Mouse (Mus musculus) cerebellum, adult 11-12 months (tissue): ENCODE data around the gene Nr1h4.

Source experiments
- DNase-seq: peaks from one replicate; pipeline ENCODE4 v3.0.0; 2022

Nr1h4 gene

DNA sequence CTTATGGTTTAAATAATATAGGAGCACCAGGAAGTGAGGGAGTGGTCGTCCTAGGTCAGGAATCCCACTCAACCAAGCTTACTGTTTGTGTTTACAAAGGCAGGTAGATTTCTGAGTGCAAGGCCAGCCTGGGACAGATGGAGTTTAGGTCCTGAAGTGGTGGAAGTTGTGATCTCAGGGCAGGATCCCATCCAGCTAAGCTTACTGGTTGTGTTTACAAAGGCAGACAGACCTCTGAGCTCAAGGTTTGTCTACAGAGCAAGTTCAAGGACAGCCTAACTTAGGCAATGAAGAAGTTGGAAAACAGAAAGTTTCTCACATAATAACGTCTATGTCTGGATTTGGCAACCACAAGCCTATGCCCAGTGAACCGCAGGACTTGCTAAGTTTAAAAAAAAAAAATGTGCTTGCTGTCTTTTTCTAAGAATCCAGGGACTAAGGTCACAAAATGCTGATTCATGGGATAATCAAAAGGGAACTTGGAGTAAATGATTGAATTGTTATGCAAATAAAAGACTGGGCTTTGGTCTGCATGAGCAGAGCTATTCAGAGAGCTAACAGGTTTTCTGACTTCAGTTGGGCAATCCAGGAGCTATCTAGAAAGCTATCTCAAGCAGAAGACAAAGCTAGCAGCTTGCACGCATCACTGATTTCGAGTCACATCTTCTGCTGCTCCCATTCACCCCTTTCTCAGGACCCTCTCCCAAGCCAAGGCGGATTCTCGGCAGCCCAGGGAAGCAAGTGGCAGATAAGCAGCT, 62.6 kb downstream of the Nr1h4 start:
- no peak for DNase-seq

DNA sequence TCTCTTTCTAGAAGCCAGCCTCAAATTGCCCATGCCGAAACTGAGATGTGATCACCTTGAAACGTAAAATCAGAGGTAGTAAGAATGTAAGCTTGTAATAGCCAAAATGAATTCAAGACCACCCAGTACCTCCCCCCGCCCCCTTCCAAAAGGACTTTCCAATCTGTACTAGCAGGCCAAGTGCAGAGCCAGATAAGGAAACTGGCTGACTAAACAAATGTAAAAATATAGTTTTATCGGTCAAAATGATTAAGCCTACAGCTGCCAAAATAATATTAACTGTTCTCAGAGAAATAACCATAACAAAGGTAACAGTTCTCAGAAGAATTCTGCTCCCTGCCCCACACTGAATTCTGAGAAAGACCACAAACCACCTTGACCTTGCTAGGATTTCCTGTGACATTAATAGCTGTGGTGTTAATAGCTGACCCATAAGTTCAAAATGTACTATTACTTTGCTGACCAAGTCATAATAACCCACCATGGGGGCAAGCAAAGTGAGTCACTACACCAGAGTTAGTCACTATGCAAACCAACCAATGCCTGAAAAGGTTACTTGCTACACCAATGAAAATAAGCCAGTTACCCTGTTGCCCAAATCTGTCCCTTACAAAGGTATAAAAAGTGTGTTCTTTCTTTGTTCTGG, 68.5 kb downstream of the Nr1h4 start:
- DNase-seq: no peak

DNA sequence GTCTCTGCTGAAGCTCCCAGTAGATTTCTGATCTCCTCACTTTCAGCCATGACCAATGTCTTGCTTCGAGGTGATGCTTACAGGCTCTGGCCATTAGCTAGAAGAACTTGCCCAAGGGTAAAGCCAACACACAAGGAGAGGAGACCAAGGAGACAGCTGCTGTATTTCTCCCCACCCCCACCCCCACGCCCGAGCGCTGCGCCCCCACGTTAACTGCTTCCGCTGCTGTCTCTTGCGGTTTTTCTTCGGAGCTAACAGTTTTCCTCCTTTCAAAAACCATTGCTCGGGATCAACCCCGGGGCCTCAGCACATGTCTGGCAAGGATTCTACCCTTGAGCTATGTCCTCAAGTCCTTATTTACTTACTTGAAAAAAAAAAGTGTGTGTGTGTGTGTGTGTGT, 70.5 kb downstream of the Nr1h4 start:
- no peak for DNase-seq

DNA sequence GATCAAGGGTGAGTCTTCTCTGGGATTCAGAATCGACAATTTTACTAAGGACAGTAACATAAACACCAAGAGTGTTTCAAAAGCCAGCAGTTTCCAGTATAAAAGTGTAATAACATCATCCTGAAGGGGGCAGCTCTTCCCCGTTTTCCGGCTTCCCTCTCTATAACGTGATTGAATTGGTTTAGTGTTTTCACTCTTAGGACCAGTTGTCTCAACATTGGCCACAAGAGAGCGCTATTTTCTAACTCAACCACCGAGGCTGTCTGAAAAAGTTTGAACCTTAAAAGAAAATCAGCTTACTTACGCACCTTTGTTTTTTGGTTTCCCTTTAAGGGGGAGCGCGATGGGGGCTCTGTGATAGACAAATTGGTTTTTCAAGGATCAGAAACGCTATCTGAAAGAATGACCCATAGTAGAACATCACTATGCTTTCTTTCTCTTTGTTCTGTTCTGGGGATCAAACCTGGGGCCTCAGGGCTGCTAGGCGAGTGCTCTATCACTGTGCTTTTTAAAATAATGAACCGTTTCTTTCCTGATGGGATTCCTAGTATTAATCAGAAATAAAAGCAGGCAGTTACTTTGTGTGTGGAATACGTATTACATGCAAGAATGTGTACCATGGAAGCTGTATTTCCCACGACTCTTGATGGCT, 71.4 kb downstream of the Nr1h4 start:
- peak; percentile 36 for DNase-seq

DNA sequence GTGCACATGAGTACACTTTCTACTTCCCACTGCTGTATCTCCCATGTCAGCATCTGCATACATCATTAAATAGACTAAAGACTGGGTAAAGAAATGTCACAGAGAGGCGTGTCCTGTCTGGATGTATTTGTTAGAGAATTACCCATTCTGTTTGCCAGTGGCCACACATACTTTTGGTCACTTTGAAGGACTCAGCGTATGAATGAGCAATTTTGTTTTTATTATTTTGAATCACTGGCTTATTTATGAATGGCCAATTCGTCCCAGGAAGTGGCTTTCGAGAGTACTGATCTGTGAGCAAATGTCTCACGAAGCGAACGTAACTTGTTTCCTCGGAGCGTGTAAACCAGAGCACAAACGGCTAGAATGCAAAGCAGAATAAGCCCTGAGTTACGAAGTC, 72.4 kb downstream of the Nr1h4 start:
- no peak for DNase-seq

DNA sequence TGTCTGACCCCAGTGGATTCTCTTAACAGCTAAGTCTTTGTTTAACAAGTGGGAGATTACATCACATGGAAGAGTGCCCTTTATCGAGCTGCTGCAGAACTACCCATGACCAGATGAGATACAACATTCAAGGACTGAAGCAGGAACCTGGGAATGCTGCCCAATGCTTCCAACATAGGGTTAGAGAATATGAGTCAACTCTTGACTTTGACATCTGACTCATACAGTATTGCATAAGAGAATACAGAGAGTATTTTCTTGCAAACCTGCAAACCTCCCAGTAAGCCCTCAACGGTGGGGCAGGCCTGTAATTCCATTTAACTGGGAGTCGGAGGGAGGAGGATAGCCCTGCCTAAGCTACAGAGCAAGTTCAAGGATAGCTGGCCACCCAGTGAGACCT, 74.6 kb downstream of the Nr1h4 start:
- no peak for DNase-seq

DNA sequence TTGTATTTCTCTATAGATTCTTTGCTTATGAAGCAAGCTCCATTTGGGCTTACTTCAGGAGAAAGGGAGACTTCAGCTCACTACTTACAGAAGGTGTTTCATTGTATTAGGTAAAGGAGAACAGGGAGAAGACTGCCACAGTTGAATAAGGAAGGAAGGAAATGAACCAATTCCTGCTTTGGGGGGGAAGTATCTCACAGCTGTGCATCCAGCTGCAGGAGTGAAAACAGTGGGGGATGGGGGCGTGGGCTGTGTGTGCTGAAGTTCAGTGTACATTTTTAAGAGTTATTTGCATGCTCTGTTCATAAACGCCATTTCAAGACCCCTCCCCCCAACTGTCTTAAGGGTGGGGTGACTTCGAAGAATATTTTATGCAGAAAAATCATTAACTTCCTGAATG, 79.6 kb downstream of the Nr1h4 start:
- DNase-seq: no peak

DNA sequence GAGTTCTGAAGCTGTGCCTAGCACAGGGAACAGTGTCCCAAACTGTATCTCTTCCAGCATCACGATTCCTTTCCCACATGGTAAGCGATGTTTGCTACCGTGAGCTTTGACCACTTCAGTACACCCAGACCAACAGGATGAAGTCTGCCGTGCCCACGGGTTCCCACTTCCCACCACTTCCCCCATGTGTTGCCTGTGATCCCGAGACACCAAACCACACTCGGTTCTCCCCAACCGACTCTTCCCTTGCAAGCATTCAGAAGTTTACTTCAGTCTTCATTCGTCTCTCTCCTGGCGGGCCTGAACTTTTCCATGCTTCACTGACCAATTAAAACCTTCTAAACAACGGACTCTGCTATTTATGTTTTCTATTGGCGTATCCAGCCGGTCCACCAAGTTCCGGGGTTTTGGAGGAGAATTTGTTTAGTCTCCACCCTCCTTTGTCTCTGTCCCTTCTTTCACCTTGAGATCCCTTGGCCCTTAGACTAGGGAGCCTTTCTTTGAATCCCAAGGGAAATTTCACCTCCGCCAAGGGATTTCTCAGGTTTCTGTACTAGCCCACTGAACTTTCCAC, 80.2 kb downstream of the Nr1h4 start:
- no peak for DNase-seq

DNA sequence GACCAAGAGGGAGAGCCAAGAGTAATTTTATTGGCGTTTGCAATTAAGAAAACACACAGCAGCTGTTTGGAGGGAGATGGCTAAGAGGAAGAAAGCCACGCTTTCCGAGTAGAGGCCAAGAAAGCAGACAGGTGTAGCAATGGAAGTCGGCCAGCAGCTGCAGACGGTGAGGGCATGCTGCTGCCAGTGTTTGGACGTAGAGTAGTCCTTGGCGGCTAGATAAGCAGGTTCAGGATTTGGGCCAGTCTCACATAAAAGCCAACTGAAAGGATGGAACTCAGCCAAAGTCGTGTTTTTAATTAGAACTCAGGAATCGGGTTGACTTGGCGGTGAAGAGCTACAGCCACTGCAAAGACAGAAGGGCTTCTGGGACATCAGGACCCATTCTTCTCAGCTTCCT, 83.0 kb downstream of the Nr1h4 start:
- peak; percentile 8 for DNase-seq

DNA sequence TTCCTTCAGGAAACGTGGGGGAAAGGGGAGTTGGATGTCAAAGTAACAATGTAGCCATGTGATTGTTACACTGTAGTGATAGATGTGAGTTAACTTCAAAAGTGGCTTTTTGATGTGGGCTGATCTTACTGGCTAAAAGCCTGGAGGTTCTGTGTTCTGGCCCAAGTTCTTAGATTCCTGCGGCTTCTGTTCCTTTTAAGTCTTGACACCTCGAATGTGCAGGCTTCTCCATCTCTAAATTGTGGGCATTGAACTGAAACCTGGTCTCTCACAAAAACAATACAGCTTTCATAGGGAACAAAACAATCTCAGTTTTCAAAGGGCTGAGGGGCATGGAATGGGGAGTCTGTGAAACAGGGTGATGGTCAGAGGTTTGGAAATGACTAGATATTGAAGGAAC, 89.0 kb downstream of the Nr1h4 start:
- DNase-seq: no peak

DNA sequence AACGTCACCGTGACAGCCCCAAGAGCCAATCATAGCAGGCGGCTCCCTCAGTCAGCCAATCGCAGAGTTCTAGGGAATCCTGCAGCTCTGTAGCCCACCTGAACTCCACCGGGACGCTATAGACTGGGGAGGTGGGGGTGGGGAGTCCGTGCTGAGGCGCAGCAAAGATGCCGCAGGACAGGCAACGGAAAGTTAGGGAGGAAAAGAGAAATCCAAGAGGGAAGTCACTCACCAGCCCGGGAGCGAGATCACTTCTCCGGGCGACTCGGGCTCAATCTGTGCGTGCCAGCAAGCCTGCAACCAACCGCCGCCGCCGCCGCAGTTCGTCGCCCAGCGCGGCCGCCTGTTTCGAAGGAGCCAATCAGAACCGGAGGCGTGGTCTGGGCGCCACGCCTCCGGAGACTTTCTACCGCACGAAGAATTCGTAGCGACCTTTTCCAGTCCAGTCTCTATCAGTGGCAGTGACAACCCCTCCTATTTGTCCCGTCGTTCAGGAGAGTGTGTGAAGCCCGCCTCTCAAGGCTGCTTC, 89.7 kb downstream of the Nr1h4 start, which contains the start of gene Gas2l3:
Gene Gas2l3, minus strand, starts transcription at position 345 of the 529 bp plus-strand sequence.
- peak; percentile 63 for DNase-seq

DNA sequence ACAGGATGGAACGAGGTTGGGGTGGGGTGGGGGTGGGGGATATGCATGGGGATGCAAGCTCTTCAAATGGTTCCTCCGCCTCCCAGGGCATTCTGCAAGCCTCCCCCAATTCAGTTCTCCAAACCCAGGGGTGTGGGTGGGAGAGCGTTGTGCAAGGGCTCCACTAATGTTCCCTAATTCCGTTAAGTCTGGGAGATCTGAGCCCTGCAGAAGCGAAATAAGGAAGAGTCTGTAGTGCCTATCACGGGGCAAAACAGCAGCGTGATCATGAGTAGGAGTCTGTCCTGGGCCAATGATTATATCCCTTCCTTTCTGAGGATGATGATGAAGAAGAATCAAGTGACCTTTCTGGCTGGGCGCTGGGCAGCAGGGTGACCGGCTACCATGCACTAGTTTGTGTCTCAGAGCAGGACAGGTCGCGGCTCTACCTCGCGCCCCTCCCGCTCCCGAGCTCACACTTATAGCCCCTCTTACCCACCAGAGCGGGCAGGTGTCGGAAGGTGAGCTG, 90.2 kb downstream of the Nr1h4 start:
- DNase-seq: no peak

DNA sequence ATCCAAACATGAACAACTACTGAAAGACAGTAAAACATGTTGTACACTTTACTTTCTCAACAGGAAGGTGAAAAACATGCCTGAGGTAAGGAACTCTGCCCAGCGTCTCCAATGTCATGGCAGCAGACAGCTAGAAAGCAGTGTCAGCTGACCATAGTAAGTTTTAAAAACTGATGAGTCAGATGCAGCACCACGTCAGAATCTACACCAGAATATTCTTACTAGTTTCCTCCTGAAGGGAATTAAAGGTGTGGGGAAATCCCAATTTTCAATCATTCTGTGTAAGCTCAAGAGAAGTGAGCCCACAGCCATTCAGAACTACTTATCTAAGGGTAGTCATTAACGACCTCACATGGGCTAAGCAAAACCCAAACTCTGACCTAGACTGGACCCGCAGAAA, 90.7 kb downstream of the Nr1h4 start:
- DNase-seq: no peak

DNA sequence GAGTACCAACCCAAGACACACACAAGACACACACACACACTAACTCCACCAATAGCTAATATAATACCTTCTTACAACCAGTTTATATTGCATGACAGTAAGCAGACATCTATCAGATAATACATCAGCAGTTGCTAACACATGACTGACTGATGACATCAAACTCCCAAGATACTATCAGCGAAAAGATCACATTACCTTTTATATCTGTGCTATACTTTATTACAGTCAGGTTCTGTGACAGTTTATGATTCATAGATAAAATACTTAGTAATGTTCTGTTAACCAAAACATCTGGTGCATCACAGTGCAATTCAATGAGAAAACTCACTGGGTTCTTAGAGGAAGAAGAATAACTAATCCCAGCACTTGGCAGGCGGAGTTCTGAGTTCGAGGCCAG, 91.4 kb downstream of the Nr1h4 start:
- no peak for DNase-seq

DNA sequence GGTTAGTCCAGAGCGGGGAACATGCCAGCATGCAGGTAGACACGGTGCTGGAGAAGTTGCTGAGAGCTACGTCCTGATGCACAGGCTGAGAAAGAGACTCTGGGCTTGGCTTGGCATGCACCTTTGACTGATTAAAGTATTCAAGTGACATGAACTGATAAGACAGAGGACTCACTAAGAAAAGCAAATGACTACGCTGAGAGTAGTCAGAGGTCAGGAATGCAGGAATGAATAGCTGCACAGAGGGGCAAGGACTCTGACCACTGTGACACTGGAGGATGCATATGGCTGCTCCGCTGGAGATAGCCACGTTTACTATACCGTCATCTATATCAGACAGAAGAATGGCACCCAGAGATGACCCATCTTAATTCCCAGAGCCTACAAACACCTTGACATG, 94.0 kb downstream of the Nr1h4 start:
- DNase-seq: no peak

DNA sequence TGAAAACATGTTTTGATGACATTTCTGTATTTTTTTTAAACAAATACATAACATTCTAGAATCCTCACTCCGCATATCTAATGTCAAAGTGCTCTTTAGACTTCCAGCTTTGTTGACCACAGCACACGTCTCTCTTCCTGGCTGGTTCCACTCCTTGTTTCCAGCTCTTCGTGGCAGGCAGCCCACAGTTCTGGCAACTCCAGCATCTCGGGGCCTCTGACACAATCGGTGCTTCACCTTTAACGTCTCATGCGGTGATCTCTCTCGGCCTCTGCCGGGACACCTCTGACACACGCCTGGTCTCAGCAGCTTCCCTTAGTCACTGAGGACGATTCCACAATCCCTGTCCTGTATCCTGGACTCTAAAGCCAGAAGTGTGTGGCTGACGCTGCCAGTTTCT, 95.4 kb downstream of the Nr1h4 start:
- DNase-seq: no peak

DNA sequence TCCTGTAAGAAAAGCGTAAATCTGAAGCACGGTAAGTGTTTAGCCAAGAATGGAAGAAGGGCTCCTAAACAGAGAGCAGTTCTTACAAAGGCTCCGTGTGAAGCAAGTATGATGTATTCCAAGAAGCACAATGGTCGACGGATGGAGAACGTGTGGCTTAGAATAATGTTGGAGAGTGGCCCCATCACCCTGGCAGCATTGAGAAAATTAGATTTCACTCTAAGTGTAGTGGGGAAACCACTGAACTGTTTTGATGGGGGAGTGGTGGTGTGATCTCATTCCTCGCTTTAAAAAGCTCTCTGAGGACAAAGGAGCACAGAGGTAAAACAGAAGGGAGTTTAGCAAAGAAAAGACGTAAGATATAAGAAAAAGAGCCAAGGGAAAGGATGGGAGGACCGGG, 95.9 kb downstream of the Nr1h4 start:
- DNase-seq: no peak

DNA sequence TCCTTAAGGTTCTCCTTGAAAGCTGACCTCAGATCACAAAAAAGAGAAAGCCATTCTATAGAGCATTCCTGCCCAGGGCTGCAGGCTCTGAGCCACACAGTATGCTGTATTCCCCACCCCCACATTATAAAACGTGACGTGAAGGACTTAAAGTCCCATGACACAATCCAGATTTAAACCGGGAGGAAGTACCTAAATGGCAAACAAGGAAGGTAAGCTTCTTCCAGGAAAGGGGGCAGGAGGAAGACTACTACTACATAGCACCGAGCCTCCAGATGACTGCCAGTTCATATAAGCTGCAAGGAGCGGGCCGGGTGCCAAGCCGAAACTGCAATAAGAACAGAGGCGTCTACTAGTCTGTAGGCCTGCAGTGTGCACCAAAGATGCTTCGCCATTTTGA, 97.5 kb downstream of the Nr1h4 start:
- no peak for DNase-seq

DNA sequence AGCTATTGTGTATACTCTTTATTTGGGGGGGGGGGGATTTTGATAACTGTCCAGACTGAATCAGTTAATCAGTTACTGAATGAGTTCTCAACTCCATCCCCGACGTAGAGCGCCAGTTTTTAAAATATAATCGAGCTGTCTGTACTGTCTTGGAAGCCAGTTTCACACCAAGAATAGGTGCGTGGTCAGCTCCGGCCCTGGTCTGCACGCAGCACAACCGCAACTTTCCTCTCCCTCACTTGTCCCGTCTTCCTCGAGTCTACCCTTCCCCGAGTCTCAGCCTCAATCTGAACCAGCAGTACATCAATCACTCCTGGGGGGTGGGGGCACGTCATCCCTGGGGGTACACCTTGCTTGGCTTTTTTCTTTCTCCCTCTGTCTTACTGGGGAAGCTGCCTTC, 98.0 kb downstream of the Nr1h4 start:
- DNase-seq: no peak

DNA sequence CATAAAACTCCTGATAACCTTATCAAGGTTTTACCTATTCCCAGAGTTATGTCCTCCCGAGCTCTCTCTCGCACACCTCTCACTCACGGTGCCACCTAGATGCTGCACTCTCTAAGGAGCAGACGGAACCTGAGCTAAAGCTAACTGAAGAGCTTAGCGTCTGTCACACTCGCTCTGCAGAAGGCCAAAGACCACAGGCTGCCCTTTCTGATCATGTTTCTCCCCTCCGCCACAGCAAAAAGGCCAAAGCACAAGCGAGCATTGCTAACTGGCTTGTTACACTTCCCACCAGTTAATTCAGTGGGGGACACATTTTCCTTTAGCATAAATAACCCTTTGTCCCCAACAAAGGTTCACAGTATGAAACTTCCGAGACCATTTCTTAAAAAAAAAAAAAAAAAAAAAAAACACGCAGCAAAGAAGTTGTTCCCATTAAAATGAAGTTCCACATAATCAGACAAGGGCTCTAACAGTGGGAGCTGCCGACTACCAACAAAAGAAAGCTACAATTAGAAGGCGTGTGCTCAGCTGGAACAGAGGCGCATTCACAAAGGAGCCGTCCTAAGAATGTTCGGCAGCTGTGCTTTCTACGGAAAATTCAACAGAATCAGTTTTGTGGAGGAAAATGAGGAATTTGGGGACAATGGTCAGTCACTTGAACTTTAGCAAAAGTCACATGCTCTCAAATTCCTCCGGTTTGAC, 98.7 kb downstream of the Nr1h4 start:
- no peak for DNase-seq

DNA sequence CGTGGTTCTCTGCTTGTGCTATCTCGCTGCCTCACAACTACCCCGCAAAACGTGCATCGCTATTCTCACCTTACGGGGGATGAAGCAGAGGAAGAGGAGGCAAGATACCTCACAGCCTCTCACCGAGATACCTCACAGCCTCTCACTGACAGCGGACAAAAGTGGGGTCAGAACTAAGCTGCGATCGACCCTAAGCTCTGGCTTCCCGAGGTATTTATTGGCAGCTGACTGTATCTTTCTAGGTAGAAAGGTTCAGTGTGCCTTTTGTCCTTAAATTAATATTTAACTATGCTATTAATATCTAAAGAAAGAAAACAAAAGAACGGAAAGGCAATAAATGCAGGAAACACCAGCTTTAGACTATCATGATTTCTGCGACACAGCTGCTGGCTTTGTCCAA, 100.6 kb downstream of the Nr1h4 start:
- DNase-seq: no peak

DNA sequence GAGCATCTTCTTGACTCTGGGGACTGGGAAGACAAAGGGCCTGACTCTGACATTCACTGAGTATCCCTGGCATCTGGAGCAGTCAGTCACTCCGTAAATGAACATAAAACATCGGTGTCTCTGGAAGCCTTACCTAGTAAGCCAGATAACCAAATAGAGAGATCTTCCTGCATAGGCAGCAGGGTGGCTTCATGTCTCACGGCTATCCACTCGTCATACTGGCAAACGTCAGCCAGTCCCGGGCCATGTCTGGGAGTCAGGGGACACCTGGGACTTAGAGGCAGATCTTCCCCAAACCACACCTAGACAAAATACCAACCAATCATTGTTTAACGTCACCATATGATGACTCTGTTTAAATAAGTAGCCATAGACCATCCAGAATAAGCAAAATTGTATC, 102.6 kb downstream of the Nr1h4 start:
- no peak for DNase-seq
